14 mouse cellular contexts compared by ENCODE assay signal in genomic region chr10:116559171-116559570, GRCm38 (mm10).
"Had no signal": no experiment of that assay in that cellular context is flagged by ENCODE, and none has a peak within 500 bp of the region (broad histone marks: within the 10 kb centered on the region; RNA-seq: fewer than 3 reads in every experiment).

No protein-coding gene starts in this region.

- H3K9ac ChIP-seq: intestine, embryonic 15.5 days; limb, embryonic 12.5 days; liver, embryonic 14.5 days; lung, embryonic 14.5 days; neural tube, embryonic 12.5 days had no signal

- ATAC-seq: intestine, embryonic 15.5 days had no signal

- H3K27ac ChIP-seq: intestine, embryonic 15.5 days; layer of hippocampus, adult 2 months; limb, embryonic 12.5 days; liver, embryonic 14.5 days; macrophage; neural tube, embryonic 12.5 days had no signal

- H3K36me3 ChIP-seq: intestine, embryonic 15.5 days; neural tube, embryonic 12.5 days had no signal

- H3K4me3 ChIP-seq: intestine, embryonic 15.5 days; layer of hippocampus, adult 2 months; limb, embryonic 12.5 days; neural tube, embryonic 12.5 days had no signal

- H3K9me3 ChIP-seq: intestine, embryonic 15.5 days had no signal

- H3K27me3 ChIP-seq: intestine, embryonic 15.5 days; limb, embryonic 12.5 days; neural tube, embryonic 12.5 days had no signal

- H3K4me2 ChIP-seq: intestine, embryonic 15.5 days; limb, embryonic 12.5 days; lung, embryonic 14.5 days; neural tube, embryonic 12.5 days had no signal

- DNase-seq: kidney, adult 18-20 months; kidney, postnatal 10 days; kidney, postnatal 4 days; lung, embryonic 14.5 days; lung, postnatal 10 days; midbrain, embryonic 14.5 days; right cerebral cortex, postnatal 14 days; thymus, postnatal 4 days had no signal
